Mouse (Mus musculus) embryonic fibroblast, embryonic 13.5 days (primary cell): ENCODE results near the gene Bdh1. TPM values are rescaled to one million over a fixed set of nuclear protein-coding genes. Genes with fewer than 3 reads are reported as not detected.
"Not testable (repeated sequence)": the region's sequence is repeated elsewhere in the genome, so short reads cannot be mapped to it uniquely, and the experiment has no call there.

Source experiments
- H3K27ac ChIP-seq: 2 replicates; pipeline ENCODE4 v1.5.1; 2012; ENCODE audit warnings: low read length, control low read depth, inconsistent platforms; ENCODE audit not compliant: insufficient read depth
- H3K4me1 ChIP-seq: 2 replicates; pipeline ENCODE4 v1.6.1; 2011; ENCODE audit warnings: low read length; ENCODE audit not compliant: control insufficient read depth, insufficient read depth
- H3K4me3 ChIP-seq: 2 replicates; pipeline ENCODE4 v1.5.1; 2011; ENCODE audit warnings: mild to moderate bottlenecking, control low read depth, low read length; ENCODE audit not compliant: insufficient read depth
- CTCF ChIP-seq: IDR thresholded peaks from 2 replicates; pipeline ENCODE4 v1.5.1; 2011; ENCODE audit warnings: mild to moderate bottlenecking, control low read depth, low read length, moderate library complexity, borderline replicate concordance; ENCODE audit not compliant: insufficient read depth
- POLR2A ChIP-seq: IDR thresholded peaks from 2 replicates; pipeline ENCODE4 v1.6.1; 2011; ENCODE audit warnings: low read depth, mild to moderate bottlenecking, control low read depth, low read length, moderate library complexity
- polyA plus RNA-seq: library from polyadenylated mRNA; stranded (reverse); fragments of >200 nt; gene quantifications from 2 replicates; pipeline ENCODE4 v1.2.4, GENCODE M21; 2011; ENCODE audit warnings: low read depth; ENCODE audit not compliant: missing spikeins, insufficient read length

The Bdh1 gene
- 4.7 and 6.7 TPM in 2 replicates for polyA plus RNA-seq

GRCm38 (mm10) chr16:31422000-31422399, at the start of gene Bdh1:
Bdh1 (plus strand) TSS chr16:31422280.
- Histone ChIP-seq H3K27ac (no peak within 1 kb of the TSS), H3K4me1 (no peaks in the 10 kb centered on the region), H3K4me3 (no peak within 1 kb of the TSS)
- TF ChIP-seq CTCF = no peak
- TF ChIP-seq POLR2A = no peak

- H3K4me1 ChIP-seq, H3K27ac ChIP-seq, H3K4me3 ChIP-seq: not testable (repeated sequence)
Measured at GRCm38 (mm10) chr16:31372316-31372715, 49.8 kb upstream of the Bdh1 start.

GRCm38 (mm10) chr16:31375877-31376582, 46.0 kb upstream of the Bdh1 start:
- H3K4me3 ChIP-seq, H3K27ac ChIP-seq, H3K4me1 ChIP-seq: not testable (repeated sequence)

DNA sequence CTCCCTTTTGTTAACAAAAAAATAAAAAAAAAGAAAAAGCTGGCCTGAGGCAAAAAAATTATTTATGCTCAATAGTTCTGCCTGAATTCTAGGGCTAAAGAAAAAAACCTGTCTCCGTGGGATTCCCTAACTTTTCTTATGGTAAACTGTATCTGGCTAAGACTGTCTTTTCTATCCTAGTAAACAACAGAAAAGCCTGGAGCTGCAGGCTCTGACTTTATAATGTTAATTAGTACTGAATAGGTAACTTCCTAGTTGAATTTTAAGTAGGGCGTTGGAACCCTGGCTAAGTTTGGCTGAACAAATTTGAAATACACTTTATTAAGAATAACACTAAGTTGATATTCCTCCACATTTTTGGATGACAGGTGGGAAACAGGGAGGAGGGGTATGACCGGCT, 33.8 kb upstream of the Bdh1 start:
- H3K27ac ChIP-seq, H3K4me1 ChIP-seq, H3K4me3 ChIP-seq: not testable (repeated sequence)

DNA sequence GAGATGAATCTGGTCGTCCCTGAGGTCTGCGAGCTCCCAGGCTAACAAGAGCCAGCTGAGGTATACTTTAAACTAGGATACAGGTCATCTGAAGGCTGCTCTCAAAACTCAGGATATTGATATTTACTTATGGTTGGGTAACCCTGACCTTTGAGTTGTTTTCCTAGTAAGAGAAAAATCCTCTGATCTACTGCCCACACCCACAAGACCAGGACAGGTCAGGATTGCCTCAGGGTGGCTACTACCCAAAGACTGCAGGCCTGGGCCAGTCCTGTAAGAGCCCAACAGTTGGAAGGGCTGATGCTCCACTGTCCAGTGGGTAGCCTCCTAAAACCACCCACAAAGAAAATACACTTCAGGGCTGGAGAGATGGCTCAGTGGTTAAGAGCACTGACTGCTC, 22.8 kb upstream of the Bdh1 start:
- H3K4me3 ChIP-seq = no peak overlapping the region

GRCm38 (mm10) chr16:31400908-31401692, 21.0 kb upstream of the Bdh1 start:
- Histone ChIP-seq H3K4me3 (no peak overlapping the region), H3K27ac (no peak overlapping the region), H3K4me1 (no peaks in the 10 kb centered on the region)
- TF ChIP-seq CTCF (no peak), POLR2A (no peak)

More for the DNA sequence above, 22.8 kb upstream of the Bdh1 start:
- TF ChIP-seq POLR2A = no peak
- no peak for TF ChIP-seq CTCF
- Histone ChIP-seq H3K27ac (no peak overlapping the region), H3K4me1 (no peaks in the 10 kb centered on the region)

DNA sequence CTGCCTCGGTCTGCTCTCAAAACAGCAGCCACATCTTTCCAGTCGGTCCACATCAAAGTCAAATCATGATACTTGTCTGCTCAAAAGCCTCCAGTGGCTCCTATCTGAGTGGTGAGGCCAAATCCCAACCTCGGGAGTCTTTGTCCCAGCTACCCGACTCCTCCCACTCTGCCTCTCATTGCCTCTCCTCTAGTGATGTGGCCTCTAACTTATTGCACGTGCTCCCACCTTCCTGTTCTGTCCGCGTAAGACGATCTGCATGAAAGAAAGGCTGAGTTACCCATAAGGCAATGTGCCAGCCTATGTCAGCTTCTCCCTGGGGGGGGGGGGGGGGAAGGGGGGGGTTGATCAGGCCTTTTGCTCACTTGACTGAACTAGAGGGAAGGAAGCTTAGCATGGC, 20.0 kb upstream of the Bdh1 start:
- no peak overlapping the region for H3K27ac ChIP-seq
- TF ChIP-seq POLR2A (no peak), CTCF (no peak)
- H3K4me3 ChIP-seq = no peak overlapping the region
- H3K4me1 ChIP-seq = no peaks in the 10 kb centered on the region

DNA sequence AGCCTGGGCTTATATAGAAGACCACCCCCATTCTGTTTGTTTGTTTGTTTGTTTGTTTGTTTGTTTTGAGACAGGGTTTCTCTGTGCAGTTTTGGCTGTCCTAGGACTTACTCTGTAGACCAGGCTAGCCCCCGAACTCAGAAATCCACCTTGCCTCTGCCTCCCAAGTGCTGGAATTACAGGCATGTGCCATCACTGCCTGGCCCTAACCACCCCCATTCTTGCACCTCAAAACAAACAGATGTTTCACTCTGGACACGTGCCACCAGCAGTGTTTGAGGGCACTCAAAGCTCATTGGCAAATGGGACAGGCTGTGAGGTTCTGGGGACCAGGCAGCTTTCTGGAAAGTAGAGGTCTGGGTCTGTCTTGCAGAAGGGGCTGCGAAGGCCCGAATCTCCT, 18.1 kb upstream of the Bdh1 start:
- Histone ChIP-seq H3K27ac (no peak overlapping the region), H3K4me1 (peaks cover 3% of the 10 kb centered on the region; the same call in 1 of the 2 replicates), H3K4me3 (no peak overlapping the region)
- no peak for TF ChIP-seq CTCF
- TF ChIP-seq POLR2A = no peak

DNA sequence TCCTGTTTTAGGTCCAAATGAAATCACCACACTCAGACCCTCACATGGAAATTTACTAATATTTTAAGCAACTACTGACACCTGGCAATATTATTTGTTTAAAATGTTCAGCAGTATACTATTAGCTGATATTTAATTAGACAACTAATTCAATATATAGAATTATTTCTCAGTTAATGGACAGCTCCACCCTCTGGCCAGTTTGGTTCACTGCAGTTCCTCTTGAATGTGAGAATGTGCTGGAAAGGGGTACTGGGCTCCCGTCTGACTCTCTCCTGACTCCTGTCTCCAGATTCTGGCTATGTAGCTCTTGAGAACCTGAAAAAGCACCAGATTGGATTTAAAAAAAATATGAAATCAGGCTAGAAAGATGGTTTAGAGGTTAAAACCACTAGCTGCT, 17.0 kb upstream of the Bdh1 start:
- Histone ChIP-seq H3K4me3 (no peak overlapping the region), H3K4me1 (peaks cover 3% of the 10 kb centered on the region; the same call in 1 of the 2 replicates), H3K27ac (no peak overlapping the region)
- TF ChIP-seq CTCF = no peak
- no peak for TF ChIP-seq POLR2A

GRCm38 (mm10) chr16:31407872-31408271, 14.2 kb upstream of the Bdh1 start:
- H3K4me3 ChIP-seq = no peak overlapping the region
- peaks cover 3% of the 10 kb centered on the region; the same call in 1 of the 2 replicates for H3K4me1 ChIP-seq
- no peak overlapping the region for H3K27ac ChIP-seq
- TF ChIP-seq CTCF (no peak), POLR2A (no peak)
